Mouse (Mus musculus) limb, embryonic 15.5 days (tissue): ENCODE data around the gene Capn3. TPM values are rescaled to one million over a fixed set of nuclear protein-coding genes. Genes with fewer than 3 reads are reported as not detected.

Source experiments
- ATAC-seq: fragments of 200-750 bp; cut with Nextera tagmentation; 2 replicates; pipeline ENCODE4 v1.8.0; 2017; ENCODE audit warnings: low read depth, moderate TSS enrichment; ENCODE audit not compliant: insufficient number of reproducible peaks, low FRiP score, low TSS enrichment
- H3K27ac ChIP-seq: fragments of 300-500 bp; sonication (generic); 2 replicates; pipeline ENCODE4 v1.5.1; 2015; ENCODE audit warnings: moderate library complexity, mild to moderate bottlenecking, inconsistent platforms
- H3K27me3 ChIP-seq: fragments of 300-500 bp; sonication (generic); 2 replicates; pipeline ENCODE4 v1.6.1; 2015; ENCODE audit warnings: inconsistent platforms
- H3K36me3 ChIP-seq: fragments of 300-500 bp; sonication (generic); 2 replicates; pipeline ENCODE4 v1.6.1; 2015; ENCODE audit warnings: inconsistent platforms
- H3K4me1 ChIP-seq: fragments of 300-500 bp; sonication (generic); 2 replicates; pipeline ENCODE4 v1.6.1; 2015; ENCODE audit warnings: inconsistent platforms
- H3K4me2 ChIP-seq: fragments of 300-500 bp; sonication (generic); 2 replicates; pipeline ENCODE4 v1.6.1; 2015; ENCODE audit warnings: mild to moderate bottlenecking, inconsistent platforms
- H3K4me3 ChIP-seq: fragments of 300-500 bp; sonication (generic); 2 replicates; pipeline ENCODE4 v1.5.1; 2015; ENCODE audit warnings: mild to moderate bottlenecking, inconsistent platforms
- H3K9ac ChIP-seq: fragments of 300-500 bp; sonication (generic); 2 replicates; pipeline ENCODE4 v1.6.1; 2015; ENCODE audit warnings: inconsistent platforms
- H3K9me3 ChIP-seq: fragments of 300-500 bp; sonication (generic); 2 replicates; pipeline ENCODE4 v1.6.1; 2016; ENCODE audit warnings: inconsistent platforms
- WGBS: fragments of 180-500 bp; shearing (Covaris S2); methylation state at CpG from one replicate; pipeline ENCODE4 v1.1.7; 2015; 5-methylcytosine and 5-hydroxymethylcytosine counted together
- polyA plus RNA-seq: library from polyadenylated mRNA; unstranded; fragments of >200 nt; fragmentation: Nextera tagmentation; extraction: Ambion mirVana; gene quantifications from 2 replicates; pipeline ENCODE4 v1.2.1, GENCODE M21; 2015

Capn3 gene
- polyA plus RNA-seq, 1 experiment from 2014 or later = 1.5 TPM

GRCm38 (mm10) chr2:120526771-120527170 lies 71.0 kb downstream of the Capn3 start:
- no peaks in the 10 kb centered on the region for H3K4me1 ChIP-seq
- peaks cover 92% of the 10 kb centered on the region for H3K36me3 ChIP-seq
- ATAC-seq = no peak
- H3K27ac ChIP-seq = no peak overlapping the region
- no peaks in the 10 kb centered on the region for H3K9me3 ChIP-seq
- no peaks in the 10 kb centered on the region for H3K27me3 ChIP-seq
- no peak overlapping the region for H3K4me3 ChIP-seq
- no peak overlapping the region for H3K9ac ChIP-seq
- no peak overlapping the region for H3K4me2 ChIP-seq
- WGBS = 89% methylated on average over 5 of the region's 5 CpGs

GRCm38 (mm10) chr2:120529531-120529930 lies 73.7 kb downstream of the Capn3 start:
- no peaks in the 10 kb centered on the region for H3K27me3 ChIP-seq
- H3K4me2 ChIP-seq = no peak overlapping the region
- H3K27ac ChIP-seq = no peak overlapping the region
- no peak for ATAC-seq
- no peak overlapping the region for H3K9ac ChIP-seq
- H3K36me3 ChIP-seq = peaks cover 90% of the 10 kb centered on the region
- H3K4me3 ChIP-seq = no peak overlapping the region
- no peaks in the 10 kb centered on the region for H3K4me1 ChIP-seq
- H3K9me3 ChIP-seq = no peaks in the 10 kb centered on the region

GRCm38 (mm10) chr2:120531223-120531622 lies 75.4 kb downstream of the Capn3 start:
- no peak for ATAC-seq
- peaks cover 88% of the 10 kb centered on the region for H3K36me3 ChIP-seq
- H3K4me2 ChIP-seq = no peak overlapping the region
- no peaks in the 10 kb centered on the region for H3K27me3 ChIP-seq
- WGBS = 84% methylated on average over 4 of the region's 4 CpGs
- no peaks in the 10 kb centered on the region for H3K4me1 ChIP-seq
- H3K27ac ChIP-seq = no peak overlapping the region
- H3K4me3 ChIP-seq = no peak overlapping the region
- H3K9ac ChIP-seq = no peak overlapping the region
- H3K9me3 ChIP-seq = no peaks in the 10 kb centered on the region

- ATAC-seq = no peak
- Histone ChIP-seq H3K4me3 (peak overlapping the region; percentile 11), H3K27ac (peak overlapping the region; percentile 51; the same call in 1 of the 2 replicates), H3K4me2 (no peak overlapping the region), H3K36me3 (peaks cover 15% of the 10 kb centered on the region), H3K9ac (no peak overlapping the region), H3K27me3 (no peaks in the 10 kb centered on the region), H3K9me3 (no peaks in the 10 kb centered on the region), H3K4me1 (no peaks in the 10 kb centered on the region)
- 86% methylated on average over 3 of the region's 3 CpGs for whole genome bisulfite sequencing
Measured at GRCm38 (mm10) chr2:120539333-120539732, 83.5 kb downstream of the Capn3 start.

GRCm38 (mm10) chr2:120539778-120540208 lies 84.0 kb downstream of the Capn3 start:
- Histone ChIP-seq H3K27ac (peak overlapping the region; percentile 69; the same call in 1 of the 2 replicates), H3K27me3 (no peaks in the 10 kb centered on the region), H3K4me2 (no peak overlapping the region), H3K4me1 (no peaks in the 10 kb centered on the region), H3K9ac (no peak overlapping the region), H3K4me3 (no peak overlapping the region), H3K9me3 (no peaks in the 10 kb centered on the region), H3K36me3 (peaks cover 15% of the 10 kb centered on the region)
- ATAC-seq = peak; percentile 79; the same call in 1 of the 2 replicates
- 8% methylated on average over 1 of the region's 1 CpGs for WGBS

- Histone ChIP-seq H3K4me3 (no peak overlapping the region), H3K9ac (no peak overlapping the region), H3K9me3 (no peaks in the 10 kb centered on the region), H3K27me3 (no peaks in the 10 kb centered on the region), H3K36me3 (peaks cover 26% of the 10 kb centered on the region), H3K4me1 (no peaks in the 10 kb centered on the region), H3K4me2 (no peak overlapping the region), H3K27ac (no peak overlapping the region)
- 96% methylated on average over 2 of the region's 2 CpGs for WGBS
- ATAC-seq = no peak
Measured at GRCm38 (mm10) chr2:120544732-120545131, 88.9 kb downstream of the Capn3 start.

Other genes starting within 250 kb of the Capn3 start
- 8.0 and 8.6 TPM in 2 replicates for gene Pla2g4e, start 210.7 kb upstream of the Capn3 start, polyA plus RNA-seq
- gene Pla2g4d, start 166.8 kb upstream of the Capn3 start, polyA plus RNA-seq = 0.45 and 0.48 TPM in 2 replicates
- 21.2 and 23.9 TPM in 2 replicates for gene Pla2g4f, start 141.9 kb upstream of the Capn3 start, polyA plus RNA-seq
- gene Vps39, start 102.9 kb upstream of the Capn3 start, polyA plus RNA-seq = 22.5 and 25.0 TPM in 2 replicates
- 7.8 and 9.9 TPM in 2 replicates for gene Ganc, start 52.1 kb upstream of the Capn3 start, polyA plus RNA-seq
- gene Tmem87a, start 51.9 kb upstream of the Capn3 start, polyA plus RNA-seq = 10.3 and 11.1 TPM in 2 replicates
- 47.7 and 49.1 TPM in 2 replicates for gene Zfp106, start 107.8 kb downstream of the Capn3 start, polyA plus RNA-seq
- gene Snap23, start 111.7 kb downstream of the Capn3 start, polyA plus RNA-seq = 56.0 and 59.7 TPM in 2 replicates
- gene Haus2, start 153.4 kb downstream of the Capn3 start, polyA plus RNA-seq = 21.8 and 23.2 TPM in 2 replicates
- 24.4 and 25.4 TPM in 2 replicates for gene Lrrc57, start 153.5 kb downstream of the Capn3 start, polyA plus RNA-seq
- 6.1 and 7.5 TPM in 2 replicates for gene Stard9, start 173.1 kb downstream of the Capn3 start, polyA plus RNA-seq